Mouse (Mus musculus) stomach, embryonic 16.5 days (tissue): ENCODE data around the gene Spats2l. TPM values are rescaled to one million over a fixed set of nuclear protein-coding genes. Genes with fewer than 3 reads are reported as not detected.

Experiments
- ATAC-seq: fragments of 200-750 bp; cut with Nextera tagmentation; 2 replicates; pipeline ENCODE4 v1.8.0; 2017; ENCODE audit warnings: moderate number of reproducible peaks, moderate TSS enrichment; ENCODE audit not compliant: insufficient read depth, low FRiP score
- H3K27ac ChIP-seq: fragments of 300-500 bp; sonication (generic); 2 replicates; pipeline ENCODE4 v1.5.1; 2014; ENCODE audit warnings: low read length
- H3K27me3 ChIP-seq: fragments of 300-500 bp; sonication (generic); 2 replicates; pipeline ENCODE4 v1.6.1; 2014; ENCODE audit warnings: low read length, control low read depth, mixed read lengths; ENCODE audit not compliant: control insufficient read depth, insufficient read depth
- H3K36me3 ChIP-seq: fragments of 300-500 bp; sonication (generic); 2 replicates; pipeline ENCODE4 v1.6.1; 2014; ENCODE audit warnings: low read length; ENCODE audit not compliant: control insufficient read depth, insufficient read depth
- H3K4me1 ChIP-seq: fragments of 300-500 bp; sonication (generic); 2 replicates; pipeline ENCODE4 v1.6.1; 2014; ENCODE audit warnings: low read length, control low read depth, mixed read lengths; ENCODE audit not compliant: control insufficient read depth, insufficient read depth
- H3K4me2 ChIP-seq: fragments of 300-500 bp; sonication (generic); 2 replicates; pipeline ENCODE4 v1.6.1; 2014; ENCODE audit warnings: low read depth, low read length, mixed read lengths
- H3K4me3 ChIP-seq: fragments of 300-500 bp; sonication (generic); replicated peaks from 2 replicates; pipeline ENCODE4 v1.5.1; 2014; ENCODE audit warnings: mild to moderate bottlenecking, low read length
- H3K9ac ChIP-seq: fragments of 300-500 bp; sonication (generic); 2 replicates; pipeline ENCODE4 v1.6.1; 2014; ENCODE audit warnings: low read length
- H3K9me3 ChIP-seq: fragments of 300-500 bp; sonication (generic); replicated peaks from 2 replicates; pipeline ENCODE4 v1.6.1; 2016; ENCODE audit warnings: low read length, control low read depth; ENCODE audit not compliant: control insufficient read depth
- WGBS: fragments of 180-500 bp; shearing (Covaris S2); extraction: QIAGEN DNeasy Blood & Tissue Kit; methylation state at CpG from one replicate; pipeline ENCODE4 v1.1.7; 2014; 5-methylcytosine and 5-hydroxymethylcytosine counted together
- polyA plus RNA-seq: library from polyadenylated mRNA; unstranded; fragments of >200 nt; fragmentation: Nextera tagmentation; extraction: Ambion mirVana; gene quantifications from 2 replicates; pipeline ENCODE4 v1.2.1, GENCODE M21; 2015

Spats2l gene
- polyA plus RNA-seq, 1 experiment from 2014 or later, result 95.9 TPM

DNA sequence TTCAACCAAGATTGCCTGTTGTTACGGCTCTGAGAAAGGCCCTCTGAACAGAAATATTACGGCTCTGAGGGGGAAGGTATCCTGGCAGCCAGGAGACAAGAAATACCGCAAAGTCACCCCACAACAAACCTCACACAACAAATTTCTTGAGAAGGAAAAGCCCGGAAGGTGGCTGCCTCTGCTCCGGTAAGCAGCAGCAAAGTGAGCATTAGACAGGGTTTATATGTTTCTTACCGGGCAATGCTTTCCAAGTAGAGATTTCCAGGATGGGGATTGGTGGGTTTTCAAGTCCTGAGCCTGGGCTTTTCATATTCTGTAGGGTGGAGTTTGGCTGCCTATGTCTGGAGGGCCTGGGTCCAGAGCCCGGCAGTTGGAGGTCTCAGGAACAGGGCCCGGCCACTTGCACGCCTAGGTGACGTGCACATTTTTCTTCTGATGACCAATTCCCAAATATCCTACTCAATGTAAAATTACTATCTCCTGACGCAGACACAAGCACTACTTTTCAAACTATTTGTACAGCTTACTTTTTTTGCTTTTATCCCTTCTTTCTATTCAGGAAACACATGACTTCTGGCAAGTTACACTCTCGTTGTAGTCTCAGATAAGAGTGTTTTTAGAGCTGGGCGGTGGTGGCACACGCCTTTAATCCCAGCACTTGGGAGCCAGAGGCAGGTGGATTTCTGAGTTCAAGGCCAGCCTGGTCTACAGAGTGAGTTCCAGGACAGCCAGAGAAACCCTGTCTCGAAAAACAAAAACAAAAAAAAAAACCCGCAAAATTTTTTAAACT lies 179.8 kb downstream of the Spats2l start:
- H3K4me3 ChIP-seq, result no peak overlapping the region
- no peaks in the 10 kb centered on the region for H3K9me3 ChIP-seq
- 83% methylated on average over 16 of the region's 16 CpGs for WGBS
- H3K27me3 ChIP-seq, result no peaks in the 10 kb centered on the region
- no peaks in the 10 kb centered on the region for H3K4me1 ChIP-seq
- ATAC-seq, result no peak
- H3K27ac ChIP-seq, result no peak overlapping the region
- H3K36me3 ChIP-seq, result peaks cover 8% of the 10 kb centered on the region; the same call in 1 of the 2 replicates
- H3K9ac ChIP-seq, result no peak overlapping the region
- no peak overlapping the region for H3K4me2 ChIP-seq

DNA sequence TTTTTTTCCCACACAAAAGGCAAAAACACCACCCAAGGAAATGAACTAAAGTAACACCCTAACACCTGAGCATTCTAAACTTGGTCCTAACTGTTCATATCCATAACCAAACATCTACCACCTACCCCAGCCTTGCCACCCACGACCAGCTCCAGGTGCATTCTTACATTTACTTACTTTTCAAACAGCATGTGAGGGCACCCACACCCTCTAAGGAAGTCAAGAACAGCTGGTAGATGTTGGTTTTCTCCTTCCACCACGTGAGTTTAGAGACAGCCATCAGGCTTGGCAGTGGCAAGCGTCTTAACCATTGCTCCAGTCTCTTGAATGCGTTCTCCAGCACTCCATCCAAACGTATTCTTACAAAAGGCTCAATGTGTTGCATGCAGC lies 180.4 kb downstream of the Spats2l start:
- Histone ChIP-seq H3K9me3 (no peaks in the 10 kb centered on the region), H3K4me2 (no peak overlapping the region), H3K4me1 (no peaks in the 10 kb centered on the region), H3K27ac (no peak overlapping the region), H3K36me3 (peaks cover 8% of the 10 kb centered on the region; the same call in 1 of the 2 replicates), H3K9ac (no peak overlapping the region), H3K27me3 (no peaks in the 10 kb centered on the region), H3K4me3 (no peak overlapping the region)
- ATAC-seq, result no peak
- WGBS, result 83% methylated on average over 5 of the region's 5 CpGs

DNA sequence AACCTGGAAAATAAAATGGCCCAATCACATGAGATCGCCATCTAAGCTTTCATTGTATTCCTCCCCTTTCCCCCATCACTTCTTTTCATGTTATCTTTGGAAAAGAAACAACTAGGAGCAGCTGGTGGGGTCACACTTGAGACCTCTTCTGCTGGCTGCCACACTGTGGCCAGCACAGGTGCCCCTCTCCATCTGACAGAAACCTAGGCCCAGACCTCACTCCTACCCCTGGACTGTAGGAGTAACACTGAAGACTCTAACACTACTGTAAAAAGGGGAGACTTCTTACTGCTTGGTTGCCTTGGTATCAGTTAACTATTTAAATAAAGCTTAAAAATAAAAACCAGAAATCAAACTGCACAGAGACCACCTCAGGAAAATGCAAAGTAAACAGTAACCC lies 181.8 kb downstream of the Spats2l start:
- Histone ChIP-seq H3K4me2 (no peak overlapping the region), H3K9ac (no peak overlapping the region), H3K9me3 (no peaks in the 10 kb centered on the region), H3K4me3 (no peak overlapping the region), H3K27me3 (no peaks in the 10 kb centered on the region), H3K36me3 (peaks cover 10% of the 10 kb centered on the region), H3K27ac (no peak overlapping the region), H3K4me1 (no peaks in the 10 kb centered on the region)
- WGBS, result 89% methylated on average over 1 of the region's 1 CpGs
- no peak for ATAC-seq

DNA sequence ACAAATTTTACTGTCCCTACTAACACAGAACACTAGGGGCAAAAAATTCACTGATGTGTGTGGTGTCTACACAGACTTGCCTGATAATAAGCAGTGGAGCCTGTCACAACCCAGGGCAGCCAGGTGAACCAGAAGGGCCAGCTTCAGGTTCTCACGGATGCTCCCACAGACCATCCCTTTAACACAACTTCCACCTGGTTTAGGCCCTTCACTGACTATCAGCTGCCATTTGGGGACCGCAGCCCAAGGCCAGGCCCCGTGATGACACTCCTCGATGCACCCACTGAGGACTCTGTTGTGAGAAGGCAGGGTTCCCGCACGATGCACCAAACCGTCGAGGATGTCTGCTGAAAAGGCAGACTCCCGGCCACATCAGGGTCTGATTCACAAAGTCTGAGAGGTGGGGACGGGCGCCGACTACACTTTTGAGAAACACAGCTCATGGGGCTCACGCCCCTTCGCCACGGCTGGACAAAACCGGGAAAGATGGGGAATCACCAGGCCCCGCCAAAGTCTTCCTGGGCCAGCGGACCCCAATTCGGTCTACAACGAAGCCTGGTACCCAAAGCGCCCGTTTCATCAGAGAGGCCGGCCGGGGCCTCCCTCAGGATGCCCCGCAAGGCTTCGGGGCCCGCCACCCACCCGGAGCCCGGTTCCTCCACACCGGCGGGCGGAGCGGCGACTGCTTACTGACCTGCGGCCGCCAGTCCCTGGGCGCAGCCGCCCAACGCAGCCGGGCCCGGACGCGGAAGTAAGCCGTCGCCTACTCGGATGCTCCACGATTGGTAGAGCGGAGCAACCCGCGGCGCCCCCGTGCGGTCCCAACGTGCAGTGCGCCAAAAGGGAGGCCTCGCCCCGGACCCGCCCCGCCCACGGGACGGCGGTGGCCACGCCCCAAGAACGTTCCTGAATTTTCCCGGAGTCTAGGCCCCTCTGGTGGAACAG lies 195.6 kb downstream of the Spats2l start:
- Histone ChIP-seq H3K27me3 (no peaks in the 10 kb centered on the region), H3K27ac (peak overlapping the region; percentile 72), H3K9ac (peak overlapping the region; percentile 96), H3K36me3 (no peaks in the 10 kb centered on the region), H3K4me2 (peak overlapping the region; percentile 91), H3K4me3 (peak overlapping the region; percentile 84), H3K4me1 (0 out of 2 replicates have a peak, but pooled peaks cover 7% of the 10 kb centered on the region), H3K9me3 (no peaks in the 10 kb centered on the region)
- peak; percentile 97 for ATAC-seq
- WGBS, result under 1% methylated on average over 65 of the region's 65 CpGs

GRCm38 (mm10) chr1:57971588-57971987 lies 197.6 kb downstream of the Spats2l start:
- H3K9me3 ChIP-seq, result no peaks in the 10 kb centered on the region
- no peak for ATAC-seq
- no peak overlapping the region for H3K27ac ChIP-seq
- no peaks in the 10 kb centered on the region for H3K36me3 ChIP-seq
- 85% methylated on average over 2 of the region's 2 CpGs for WGBS
- H3K4me3 ChIP-seq, result no peak overlapping the region
- no peaks in the 10 kb centered on the region for H3K27me3 ChIP-seq
- H3K4me2 ChIP-seq, result no peak overlapping the region
- no peak overlapping the region for H3K9ac ChIP-seq
- 0 out of 2 replicates have a peak, but pooled peaks cover 7% of the 10 kb centered on the region for H3K4me1 ChIP-seq

- Histone ChIP-seq H3K27ac (no peak overlapping the region), H3K9ac (no peak overlapping the region), H3K4me1 (no peaks in the 10 kb centered on the region), H3K9me3 (no peaks in the 10 kb centered on the region), H3K4me3 (no peak overlapping the region), H3K36me3 (no peaks in the 10 kb centered on the region), H3K4me2 (no peak overlapping the region), H3K27me3 (no peaks in the 10 kb centered on the region)
- ATAC-seq, result no peak
- 85% methylated on average over 3 of the region's 3 CpGs for WGBS
Observed at GRCm38 (mm10) chr1:57976860-57977259, 202.9 kb downstream of the Spats2l start.

DNA sequence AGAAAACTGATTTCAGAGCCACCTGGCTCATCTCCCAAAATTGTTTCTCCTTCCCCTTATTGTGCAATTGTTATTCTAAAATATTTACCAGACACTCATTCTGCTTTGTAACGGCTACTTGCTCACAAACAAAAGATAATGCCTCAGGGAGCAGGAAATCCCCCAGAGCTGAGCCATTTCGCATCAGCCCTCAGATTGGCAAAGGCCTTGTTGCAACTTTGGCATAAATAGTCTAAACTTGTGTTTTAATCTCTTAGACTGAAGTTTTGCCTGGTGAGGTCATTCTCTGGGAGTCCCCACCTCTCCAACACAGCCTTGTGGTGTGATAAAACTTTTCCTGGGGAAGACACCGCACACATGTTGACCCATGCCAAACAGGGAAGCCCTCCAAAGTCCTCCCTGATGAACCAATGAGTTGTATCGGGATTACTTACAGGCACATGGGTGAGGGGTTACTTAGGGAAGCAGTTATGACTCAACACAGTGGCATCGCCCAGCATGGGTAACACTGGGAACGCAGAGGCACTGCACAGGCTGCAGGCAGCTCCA lies 215.2 kb downstream of the Spats2l start:
- Histone ChIP-seq H3K27me3 (no peaks in the 10 kb centered on the region), H3K4me3 (no peak overlapping the region), H3K4me2 (no peak overlapping the region), H3K27ac (no peak overlapping the region), H3K9ac (no peak overlapping the region), H3K9me3 (no peaks in the 10 kb centered on the region), H3K4me1 (no peaks in the 10 kb centered on the region), H3K36me3 (no peaks in the 10 kb centered on the region)
- WGBS, result 65% methylated on average over 6 of the region's 6 CpGs
- ATAC-seq, result peak; percentile 25; the same call in 1 of the 2 replicates

GRCm38 (mm10) chr1:57991277-57991676 lies 217.3 kb downstream of the Spats2l start:
- Histone ChIP-seq H3K9ac (no peak overlapping the region), H3K27ac (no peak overlapping the region), H3K27me3 (no peaks in the 10 kb centered on the region), H3K36me3 (no peaks in the 10 kb centered on the region), H3K4me1 (no peaks in the 10 kb centered on the region; the same call in 1 of the 2 replicates), H3K4me2 (no peak overlapping the region), H3K4me3 (no peak overlapping the region), H3K9me3 (no peaks in the 10 kb centered on the region)
- no peak for ATAC-seq
- WGBS, result 78% methylated on average over 2 of the region's 2 CpGs
